8 mouse cellular contexts compared by ENCODE assay signal in genomic region chr13:117219871-117220500, GRCm38 (mm10). TPM values are rescaled to one million over a fixed set of nuclear protein-coding genes. Genes with fewer than 3 reads are reported as not detected.
DNase-seq lines count a peak whose midpoint lies in the region; ATAC-seq and TF ChIP-seq lines count a peak whose summit lies in the region.

No protein-coding gene starts in this region.

- DNase-seq in lung, embryonic 14.5 days, result peak; percentile 13
- no peak for DNase-seq in lung, postnatal 14 days
- DNase-seq in embryonic facial prominence, embryonic 14.5 days (ENCODE audit: low spot score), result no peak
- no peak for DNase-seq in right cerebral cortex, postnatal 4 days
- no peak for DNase-seq in layer of hippocampus, postnatal 36 days
- no peak for DNase-seq in right cerebral cortex, postnatal 25 days

- H3K4me3 ChIP-seq in lung, embryonic 14.5 days (ENCODE audit: low read depth, low read length), result peak overlapping the region; percentile 61
- H3K4me3 ChIP-seq in embryonic facial prominence, embryonic 14.5 days (ENCODE audit: low read depth, low read length), result peak overlapping the region; percentile 65
- peak overlapping the region; percentile 61 for H3K4me3 ChIP-seq in intestine, embryonic 15.5 days (replicated peaks)
- peak overlapping the region; percentile 68 for H3K4me3 ChIP-seq in neural tube, embryonic 12.5 days

- 9% methylated on average over 16 of the region's 16 CpGs for WGBS in lung, embryonic 14.5 days
- 9% methylated on average over 16 of the region's 16 CpGs for WGBS in embryonic facial prominence, embryonic 14.5 days
- WGBS in intestine, embryonic 15.5 days, result 14% methylated on average over 16 of the region's 16 CpGs
- 3% methylated on average over 16 of the region's 16 CpGs for WGBS in neural tube, embryonic 12.5 days

- H3K4me1 ChIP-seq in lung, embryonic 14.5 days (ENCODE audit: insufficient read depth), result no peaks in the 10 kb centered on the region
- H3K4me1 ChIP-seq in embryonic facial prominence, embryonic 14.5 days (ENCODE audit: control insufficient read depth, insufficient read depth, low read length), result peaks cover 9% of the 10 kb centered on the region; the same call in 1 of the 2 replicates
- H3K4me1 ChIP-seq in intestine, embryonic 15.5 days (replicated peaks), result peaks cover 5% of the 10 kb centered on the region; the same call in 1 of the 2 replicates
- 0 out of 2 replicates have a peak, but pooled peaks cover 3% of the 10 kb centered on the region for H3K4me1 ChIP-seq in neural tube, embryonic 12.5 days

- peak overlapping the region; percentile 93 for H3K4me2 ChIP-seq in lung, embryonic 14.5 days
- H3K4me2 ChIP-seq in embryonic facial prominence, embryonic 14.5 days (ENCODE audit: low read depth, low read length), result peak overlapping the region; percentile 80
- peak overlapping the region; percentile 99 for H3K4me2 ChIP-seq in intestine, embryonic 15.5 days (replicated peaks)
- H3K4me2 ChIP-seq in neural tube, embryonic 12.5 days (replicated peaks), result peak overlapping the region; percentile 74

- peak overlapping the region; percentile 54; the same call in 1 of the 2 replicates for H3K9ac ChIP-seq in lung, embryonic 14.5 days
- peak overlapping the region; percentile 72 for H3K9ac ChIP-seq in embryonic facial prominence, embryonic 14.5 days (ENCODE audit: low read depth, low read length)
- peak overlapping the region; percentile 56 for H3K9ac ChIP-seq in intestine, embryonic 15.5 days
- peak overlapping the region; percentile 69 for H3K9ac ChIP-seq in neural tube, embryonic 12.5 days

- ATAC-seq in lung, embryonic 14.5 days (ENCODE audit: insufficient read depth), result peak; percentile 16; the same call in 1 of the 2 replicates
- ATAC-seq in embryonic facial prominence, embryonic 14.5 days (ENCODE audit: low read depth), result peak; percentile 31; the same call in 1 of the 2 replicates
- ATAC-seq in intestine, embryonic 15.5 days, result no peak
- peak; percentile 14; the same call in 1 of the 2 replicates for ATAC-seq in neural tube, embryonic 12.5 days (ENCODE audit: low FRiP score, low read depth)

- H3K36me3 ChIP-seq in lung, embryonic 14.5 days (ENCODE audit: insufficient read depth), result no peaks in the 10 kb centered on the region
- no peaks in the 10 kb centered on the region for H3K36me3 ChIP-seq in embryonic facial prominence, embryonic 14.5 days (ENCODE audit: control insufficient read depth, insufficient read depth, low read length)
- H3K36me3 ChIP-seq in intestine, embryonic 15.5 days, result no peaks in the 10 kb centered on the region
- H3K36me3 ChIP-seq in neural tube, embryonic 12.5 days, result no peaks in the 10 kb centered on the region

- peaks cover 32% of the 10 kb centered on the region for H3K27me3 ChIP-seq in lung, embryonic 14.5 days (ENCODE audit: insufficient read depth, low read length)
- H3K27me3 ChIP-seq in embryonic facial prominence, embryonic 14.5 days (replicated peaks; ENCODE audit: control insufficient read depth, insufficient read depth, low read length), result peaks cover 12% of the 10 kb centered on the region
- H3K27me3 ChIP-seq in intestine, embryonic 15.5 days (replicated peaks), result peaks cover 14% of the 10 kb centered on the region
- no peaks in the 10 kb centered on the region; the same call in 1 of the 2 replicates for H3K27me3 ChIP-seq in neural tube, embryonic 12.5 days (replicated peaks)

- no peaks in the 10 kb centered on the region for H3K9me3 ChIP-seq in lung, embryonic 14.5 days (ENCODE audit: low read depth, low read length)
- no peaks in the 10 kb centered on the region for H3K9me3 ChIP-seq in embryonic facial prominence, embryonic 14.5 days (ENCODE audit: control insufficient read depth, low read length)
- no peaks in the 10 kb centered on the region for H3K9me3 ChIP-seq in intestine, embryonic 15.5 days
- H3K9me3 ChIP-seq in neural tube, embryonic 12.5 days, result no peaks in the 10 kb centered on the region

- no peak for TF ChIP-seq CTCF in lung, embryonic 14.5 days (IDR thresholded peaks at IDR 0.05; ENCODE audit: low read depth)

- no peak overlapping the region for H3K27ac ChIP-seq in lung, embryonic 14.5 days (ENCODE audit: low read depth)
- peak overlapping the region; percentile 71; the same call in 1 of the 2 replicates for H3K27ac ChIP-seq in embryonic facial prominence, embryonic 14.5 days (replicated peaks; ENCODE audit: low read depth, low read length)
- no peak overlapping the region for H3K27ac ChIP-seq in intestine, embryonic 15.5 days
- peak overlapping the region; percentile 42; the same call in 1 of the 2 replicates for H3K27ac ChIP-seq in neural tube, embryonic 12.5 days

RNA-seq across cellular contexts. Expression of gene Gm17509, which starts 0.9 kb away (rescaled TPM):
- polyA plus RNA-seq in lung, embryonic 14.5 days (2014; fragmentation: Nextera tagmentation; extraction: Ambion mirVana), result 0.16 TPM in 1 of 2 replicates, not detected in the other
- polyA plus RNA-seq in embryonic facial prominence, embryonic 14.5 days (2014; fragmentation: Nextera tagmentation; extraction: Ambion mirVana), result 0.12 and 0.19 TPM in 2 replicates
- polyA plus RNA-seq in intestine, embryonic 15.5 days (2015; fragmentation: Nextera tagmentation; extraction: Ambion mirVana), result 0.06 TPM in 1 of 2 replicates, not detected in the other
- 0.48 and 0.55 TPM in 2 replicates for polyA plus RNA-seq in neural tube, embryonic 12.5 days (2016; fragmentation: Nextera tagmentation; extraction: Ambion mirVana)
- total RNA-seq in layer of hippocampus, postnatal 36 days (2021), result 1 to 10 TPM; 1.4 to 2.0 TPM

RNA-seq across cellular contexts. Expression of gene Emb, which starts 11.7 kb away (rescaled TPM):
- polyA plus RNA-seq in lung, embryonic 14.5 days (2014; fragmentation: Nextera tagmentation; extraction: Ambion mirVana), result 12.1 and 13.8 TPM in 2 replicates
- polyA plus RNA-seq in embryonic facial prominence, embryonic 14.5 days (2014; fragmentation: Nextera tagmentation; extraction: Ambion mirVana), result 31.7 and 34.5 TPM in 2 replicates
- polyA plus RNA-seq in intestine, embryonic 15.5 days (2015; fragmentation: Nextera tagmentation; extraction: Ambion mirVana), result 11.3 and 11.5 TPM in 2 replicates
- 14.1 and 16.7 TPM in 2 replicates for polyA plus RNA-seq in neural tube, embryonic 12.5 days (2016; fragmentation: Nextera tagmentation; extraction: Ambion mirVana)
- 10 to 100 TPM; 28.6 to 33.3 TPM for total RNA-seq in layer of hippocampus, postnatal 36 days (2021)

Comparison
In these comparisons a context has a peak if more than half of its experiments do, and no peak if none do; other contexts are left out.
1. H3K27ac ChIP-seq: peak in embryonic facial prominence, embryonic 14.5 days (single experiment) and neural tube, embryonic 12.5 days (single experiment); none in lung, embryonic 14.5 days (single experiment) and intestine, embryonic 15.5 days (single experiment).
2. Peak in every context shown above with its lines, with median percentiles within 50 percentile points of each other: H3K4me2 ChIP-seq, H3K4me3 ChIP-seq and H3K9ac ChIP-seq.